Mouse (Mus musculus): Measurements from ENCODE around the gene Colgalt2. TPM values are rescaled to one million over a fixed set of nuclear protein-coding genes. Genes with fewer than 3 reads are reported as not detected.

Colgalt2 gene
- polyA plus RNA-seq, 1 experiment: not detected

DNA sequence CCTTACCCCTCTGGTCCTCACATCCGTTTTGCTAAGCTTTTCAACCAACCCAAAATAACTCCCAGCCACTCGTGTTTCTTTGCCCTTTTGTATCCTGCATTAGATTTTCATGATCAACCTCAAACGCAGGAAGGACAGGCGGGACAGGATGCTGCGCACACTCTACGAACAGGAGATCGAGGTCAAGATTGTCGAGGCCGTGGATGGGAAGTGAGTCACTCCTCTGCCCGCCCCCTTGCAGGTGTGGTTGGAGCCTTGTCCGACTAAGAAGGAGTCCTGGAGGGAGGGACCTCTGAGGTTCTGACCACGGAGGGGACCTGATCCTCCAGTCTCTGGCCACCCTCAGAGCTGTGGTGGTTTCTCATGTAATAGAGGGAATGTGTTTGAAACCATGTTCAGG is 100.2 kb downstream of the Colgalt2 start:
- no peaks in the 10 kb centered on the region for H3K9me3 ChIP-seq (ENCODE audit: control insufficient read depth, low read length)
- no peak overlapping the region for H3K4me3 ChIP-seq (replicated peaks)
- TF ChIP-seq GATA1 (IDR thresholded peaks at IDR 0.05; ENCODE audit: low read length) (no peak), TAL1 (IDR thresholded peaks at IDR 0.05; ENCODE audit: low read length) (no peak)
- no peaks in the 10 kb centered on the region for H3K36me3 ChIP-seq (ENCODE audit: control insufficient read depth)
- H3K4me1 ChIP-seq (ENCODE audit: control insufficient read depth): no peaks in the 10 kb centered on the region
- no peaks in the 10 kb centered on the region for H3K27me3 ChIP-seq (ENCODE audit: control insufficient read depth)

DNA sequence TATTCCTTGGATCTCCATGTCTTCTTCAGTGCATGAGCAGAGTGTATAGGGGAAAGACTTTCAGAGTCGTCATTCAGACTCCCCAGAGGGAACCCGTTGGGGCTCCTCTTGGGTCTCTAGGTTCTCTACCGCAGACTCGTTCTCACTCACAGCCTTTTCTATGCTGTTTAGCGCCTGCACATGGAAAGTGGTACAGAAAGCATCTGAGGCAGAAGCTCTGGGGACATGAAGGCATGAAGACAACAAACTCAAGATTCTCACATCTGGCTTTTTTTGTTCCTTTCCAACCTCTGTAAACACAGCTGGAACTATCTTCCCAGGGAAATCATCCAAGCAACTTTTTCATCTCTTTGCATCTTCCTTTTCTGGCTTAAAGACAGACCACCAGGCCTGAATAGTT is 106.5 kb downstream of the Colgalt2 start:
- no peaks in the 10 kb centered on the region for H3K9me3 ChIP-seq (ENCODE audit: control insufficient read depth, low read length)
- H3K4me1 ChIP-seq (ENCODE audit: control insufficient read depth): no peaks in the 10 kb centered on the region
- TF ChIP-seq GATA1 (IDR thresholded peaks at IDR 0.05; ENCODE audit: low read length): no peak
- no peak for TF ChIP-seq TAL1 (IDR thresholded peaks at IDR 0.05; ENCODE audit: low read length)
- H3K27me3 ChIP-seq (ENCODE audit: control insufficient read depth): no peaks in the 10 kb centered on the region
- H3K36me3 ChIP-seq (ENCODE audit: control insufficient read depth): no peaks in the 10 kb centered on the region
- no peak overlapping the region for H3K4me3 ChIP-seq (replicated peaks)

DNA sequence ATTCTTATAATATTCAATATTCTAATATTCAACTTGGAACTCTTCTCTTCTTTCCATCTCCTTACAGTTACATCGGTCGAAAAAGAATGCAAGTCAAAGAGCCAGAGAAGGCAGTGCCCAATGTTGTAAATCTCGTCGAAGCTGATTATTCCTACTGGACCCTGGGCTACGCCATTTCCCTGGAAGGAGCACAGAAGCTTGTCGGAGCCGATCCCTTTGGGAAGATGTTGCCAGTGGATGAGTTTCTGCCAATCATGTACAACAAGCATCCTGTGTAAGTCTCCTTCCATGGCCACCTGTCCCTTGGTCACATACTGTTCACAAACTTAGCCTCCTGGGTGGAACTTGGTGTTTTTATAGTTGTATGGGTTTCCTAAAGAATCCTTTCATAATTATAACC is 107.1 kb downstream of the Colgalt2 start:
- TF ChIP-seq TAL1 (IDR thresholded peaks at IDR 0.05; ENCODE audit: low read length): no peak
- no peak for TF ChIP-seq GATA1 (IDR thresholded peaks at IDR 0.05; ENCODE audit: low read length)
- Histone ChIP-seq H3K36me3 (ENCODE audit: control insufficient read depth) (no peaks in the 10 kb centered on the region), H3K9me3 (ENCODE audit: control insufficient read depth, low read length) (no peaks in the 10 kb centered on the region), H3K4me3 (replicated peaks) (no peak overlapping the region), H3K27me3 (ENCODE audit: control insufficient read depth) (no peaks in the 10 kb centered on the region), H3K4me1 (ENCODE audit: control insufficient read depth) (no peaks in the 10 kb centered on the region)

GRCm38 (mm10) chr1:152508481-152509220 is 109.0 kb downstream of the Colgalt2 start:
- no peaks in the 10 kb centered on the region for H3K9me3 ChIP-seq (ENCODE audit: control insufficient read depth, low read length)
- H3K27me3 ChIP-seq (ENCODE audit: control insufficient read depth): no peaks in the 10 kb centered on the region
- no peaks in the 10 kb centered on the region for H3K4me1 ChIP-seq (ENCODE audit: control insufficient read depth)
- TF ChIP-seq TAL1 (IDR thresholded peaks at IDR 0.05; ENCODE audit: low read length) (no peak), GATA1 (IDR thresholded peaks at IDR 0.05; ENCODE audit: low read length) (no peak)
- H3K4me3 ChIP-seq (replicated peaks): no peak overlapping the region
- H3K36me3 ChIP-seq (ENCODE audit: control insufficient read depth): no peaks in the 10 kb centered on the region

DNA sequence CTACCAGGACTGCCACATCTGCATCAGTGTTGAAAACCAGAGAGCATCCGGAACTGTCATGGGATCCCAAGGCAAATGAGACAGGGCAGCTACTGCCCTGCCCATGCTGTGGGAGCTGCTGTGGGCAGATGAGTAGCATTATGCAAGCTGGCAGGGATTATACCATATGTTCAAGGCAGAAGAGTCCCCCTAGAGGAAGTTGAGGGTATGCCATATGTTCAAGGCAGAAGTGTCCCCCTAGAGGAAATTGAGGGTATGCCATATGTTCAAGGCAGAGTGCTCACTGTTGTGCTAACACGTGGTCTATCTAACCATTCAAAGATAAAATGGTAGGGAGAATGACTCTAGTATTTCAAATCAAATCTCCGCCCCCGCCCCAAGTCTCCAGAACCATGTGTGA is 111.6 kb downstream of the Colgalt2 start:
- Histone ChIP-seq H3K9me3 (ENCODE audit: control insufficient read depth, low read length) (no peaks in the 10 kb centered on the region), H3K4me1 (ENCODE audit: control insufficient read depth) (no peaks in the 10 kb centered on the region), H3K27me3 (ENCODE audit: control insufficient read depth) (no peaks in the 10 kb centered on the region), H3K36me3 (ENCODE audit: control insufficient read depth) (no peaks in the 10 kb centered on the region), H3K4me3 (replicated peaks) (no peak overlapping the region)
- no peak for TF ChIP-seq GATA1 (IDR thresholded peaks at IDR 0.05; ENCODE audit: low read length)

DNA sequence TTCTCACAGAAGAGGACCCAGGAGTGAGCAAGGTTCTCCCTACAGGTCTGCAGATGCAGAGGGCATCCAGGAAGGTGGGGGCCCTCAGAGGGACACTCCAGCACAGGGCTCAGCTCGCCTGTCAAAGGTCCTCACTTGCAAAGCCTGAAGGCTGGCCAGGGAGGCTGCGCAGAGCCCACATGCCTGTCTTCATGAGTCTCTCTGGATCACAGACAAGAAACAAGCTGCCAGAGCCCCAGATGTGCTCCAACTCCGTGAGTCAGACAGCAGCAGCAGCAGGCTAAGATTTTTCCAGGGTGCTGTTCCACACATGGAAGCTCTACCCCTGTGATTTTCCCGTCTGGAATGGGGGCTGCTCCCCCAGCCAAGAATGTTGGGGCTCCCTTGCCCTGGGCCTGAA is 114.6 kb downstream of the Colgalt2 start:
- H3K4me1 ChIP-seq (ENCODE audit: control insufficient read depth): no peaks in the 10 kb centered on the region
- TF ChIP-seq GATA1 (IDR thresholded peaks at IDR 0.05; ENCODE audit: low read length): no peak
- no peak for TF ChIP-seq TAL1 (IDR thresholded peaks at IDR 0.05; ENCODE audit: low read length)
- no peaks in the 10 kb centered on the region for H3K9me3 ChIP-seq (ENCODE audit: control insufficient read depth, low read length)
- H3K27me3 ChIP-seq (ENCODE audit: control insufficient read depth): no peaks in the 10 kb centered on the region
- H3K4me3 ChIP-seq (replicated peaks): no peak overlapping the region
- H3K36me3 ChIP-seq (ENCODE audit: control insufficient read depth): no peaks in the 10 kb centered on the region; the same call in 1 of the 2 replicates

DNA sequence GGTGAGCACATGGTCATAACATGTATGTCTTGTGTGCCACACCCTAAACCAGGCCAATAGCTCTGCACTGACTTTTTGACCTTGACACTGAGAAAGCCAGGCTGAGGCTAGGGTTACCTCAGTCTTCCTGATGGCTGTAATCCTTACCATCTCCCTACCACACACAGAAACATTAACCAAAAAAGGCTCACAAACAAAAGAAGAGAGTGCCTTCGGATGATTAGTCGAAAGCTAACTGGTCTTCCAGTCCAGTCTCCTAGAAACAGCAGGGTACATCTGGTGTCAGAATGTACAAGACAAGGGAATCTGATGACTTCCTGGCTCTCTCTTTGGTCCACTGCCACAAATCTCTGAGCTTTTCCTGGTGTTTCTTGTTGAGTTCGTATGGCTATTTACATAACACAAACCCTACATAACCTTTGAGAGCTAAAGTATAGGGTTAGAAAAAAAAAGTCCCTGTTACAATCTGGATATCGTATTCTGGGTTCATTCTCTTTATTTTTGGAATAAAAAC is 117.5 kb downstream of the Colgalt2 start:
- TF ChIP-seq TAL1 (IDR thresholded peaks at IDR 0.05; ENCODE audit: low read length) (no peak), GATA1 (IDR thresholded peaks at IDR 0.05; ENCODE audit: low read length) (no peak)
- H3K4me3 ChIP-seq (replicated peaks): no peak overlapping the region

DNA sequence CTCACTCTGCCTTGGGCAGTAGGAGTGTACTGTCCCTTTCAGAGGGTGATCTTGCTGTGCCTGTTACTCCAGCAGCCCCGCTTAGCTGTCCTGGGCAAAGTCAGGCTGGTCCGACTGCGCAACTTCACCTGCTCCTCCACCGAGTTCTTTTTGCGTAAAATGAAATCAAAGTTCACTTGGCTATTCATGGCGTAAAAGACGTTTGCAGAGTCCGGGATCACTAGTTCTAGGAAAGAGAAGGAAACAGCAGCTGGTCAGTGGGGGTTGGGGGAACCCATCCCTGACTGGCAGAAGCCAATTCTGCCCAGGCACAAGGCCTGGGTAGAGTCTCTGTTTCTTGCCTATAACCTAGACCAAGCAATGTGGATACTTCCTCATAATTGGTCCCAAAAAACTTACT is 119.3 kb downstream of the Colgalt2 start:
- Histone ChIP-seq H3K27me3 (ENCODE audit: control insufficient read depth) (no peaks in the 10 kb centered on the region), H3K9me3 (ENCODE audit: control insufficient read depth, low read length) (no peaks in the 10 kb centered on the region), H3K4me1 (ENCODE audit: control insufficient read depth) (no peaks in the 10 kb centered on the region), H3K36me3 (ENCODE audit: control insufficient read depth) (peaks cover 4% of the 10 kb centered on the region; the same call in 1 of the 2 replicates), H3K4me3 (replicated peaks) (no peak overlapping the region)
- TF ChIP-seq TAL1 (IDR thresholded peaks at IDR 0.05; ENCODE audit: low read length) (no peak), GATA1 (IDR thresholded peaks at IDR 0.05; ENCODE audit: low read length) (no peak)

More for the DNA sequence above, 117.5 kb downstream of the Colgalt2 start:
- Histone ChIP-seq H3K9me3 (ENCODE audit: control insufficient read depth, low read length) (no peaks in the 10 kb centered on the region), H3K36me3 (ENCODE audit: control insufficient read depth) (peaks cover 4% of the 10 kb centered on the region; the same call in 1 of the 2 replicates), H3K27me3 (ENCODE audit: control insufficient read depth) (no peaks in the 10 kb centered on the region), H3K4me1 (ENCODE audit: control insufficient read depth) (no peaks in the 10 kb centered on the region)

DNA sequence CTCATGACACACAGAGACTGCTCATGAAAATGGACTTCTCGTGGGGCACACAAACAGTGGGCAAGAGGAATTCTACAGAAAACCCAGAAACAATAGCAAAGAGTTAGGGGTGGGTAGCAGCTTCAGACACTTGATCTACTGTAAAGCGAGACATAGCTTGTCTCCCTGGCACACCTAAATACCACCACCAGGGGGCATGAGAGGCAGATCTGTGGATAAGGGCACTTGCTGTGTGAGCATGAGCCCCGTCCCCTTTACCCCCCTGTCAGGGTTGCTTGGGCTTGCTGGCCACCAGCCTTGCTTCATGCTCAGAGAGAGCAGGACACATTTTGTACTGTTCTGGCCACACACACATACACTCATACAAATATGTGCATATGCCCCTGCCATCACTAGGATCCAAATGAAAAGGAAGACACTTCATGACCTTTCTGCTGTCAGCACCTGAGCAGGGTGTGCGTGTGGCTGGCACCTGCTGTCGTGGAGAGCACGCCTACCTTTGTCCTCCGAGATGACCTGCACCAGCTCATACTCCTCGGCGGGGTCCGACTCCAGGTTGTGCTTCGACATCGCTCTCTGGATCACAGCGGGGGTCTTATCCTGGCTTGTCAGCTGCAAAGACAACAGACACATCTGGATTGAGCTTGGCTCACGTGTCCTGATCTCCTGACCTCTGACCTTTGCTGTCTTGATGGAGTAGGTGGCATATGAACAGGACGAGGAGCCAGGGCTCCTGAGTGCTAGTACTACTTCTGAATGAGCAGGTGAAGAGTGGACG is 121.4 kb downstream of the Colgalt2 start:
- Histone ChIP-seq H3K4me1 (ENCODE audit: control insufficient read depth) (no peaks in the 10 kb centered on the region), H3K36me3 (ENCODE audit: control insufficient read depth) (peaks cover 4% of the 10 kb centered on the region; the same call in 1 of the 2 replicates), H3K4me3 (replicated peaks) (no peak overlapping the region), H3K9me3 (ENCODE audit: control insufficient read depth, low read length) (no peaks in the 10 kb centered on the region), H3K27me3 (ENCODE audit: control insufficient read depth) (no peaks in the 10 kb centered on the region)
- no peak for TF ChIP-seq GATA1 (IDR thresholded peaks at IDR 0.05; ENCODE audit: low read length)
- no peak for TF ChIP-seq TAL1 (IDR thresholded peaks at IDR 0.05; ENCODE audit: low read length)
